Mouse (Mus musculus): ENCODE data around the gene Cxcr4. TPM values are rescaled to one million over a fixed set of nuclear protein-coding genes. Genes with fewer than 3 reads are reported as not detected.
"Not testable (repeated sequence)": the region's sequence is repeated elsewhere in the genome, so short reads cannot be mapped to it uniquely, and the experiment has no call there.

The Cxcr4 gene
- total RNA-seq, 2 experiments from 2014 or later, result 1.5 to 1.6 TPM

- DNase-seq (ENCODE audit: low spot score in 2 of 2); intact Hi-C loops (cut with DNase I): not testable (repeated sequence)
Observed at GRCm38 (mm10) chr1:128584716-128585115, 7.4 kb downstream of the Cxcr4 start.

GRCm38 (mm10) chr1:128583279-128583872 is 8.7 kb downstream of the Cxcr4 start:
- DNase-seq (ENCODE audit: low spot score in 2 of 2), result no peak
- intact Hi-C loops (cut with DNase I), result no loop called here

GRCm38 (mm10) chr1:128580321-128580720 is 11.8 kb downstream of the Cxcr4 start:
- intact Hi-C loops (cut with DNase I), result no loop called here
- DNase-seq (ENCODE audit: low spot score in 2 of 2), result no peak

DNA sequence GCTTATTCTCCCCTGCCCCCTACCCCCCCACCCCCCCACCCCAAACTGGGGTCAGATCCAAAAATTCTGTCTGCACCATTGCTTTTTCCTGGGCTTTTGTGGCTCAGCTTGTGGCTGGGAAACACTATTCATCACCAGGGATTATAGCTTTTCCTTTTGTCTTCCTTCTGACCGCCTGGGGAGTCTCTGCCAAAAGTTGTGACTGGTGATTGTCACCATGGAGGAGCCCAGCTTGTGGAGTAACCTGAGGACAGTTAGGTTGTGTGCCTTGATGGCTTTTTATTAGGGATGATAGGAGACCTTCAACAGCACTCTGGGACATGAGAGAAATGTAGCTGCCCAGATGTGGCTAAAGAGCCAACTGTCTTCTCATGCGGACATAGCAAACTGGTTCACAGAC is 13.6 kb downstream of the Cxcr4 start:
- intact Hi-C loops (cut with DNase I), result no loop called here
- DNase-seq (ENCODE audit: low spot score in 2 of 2), result no peak

DNA sequence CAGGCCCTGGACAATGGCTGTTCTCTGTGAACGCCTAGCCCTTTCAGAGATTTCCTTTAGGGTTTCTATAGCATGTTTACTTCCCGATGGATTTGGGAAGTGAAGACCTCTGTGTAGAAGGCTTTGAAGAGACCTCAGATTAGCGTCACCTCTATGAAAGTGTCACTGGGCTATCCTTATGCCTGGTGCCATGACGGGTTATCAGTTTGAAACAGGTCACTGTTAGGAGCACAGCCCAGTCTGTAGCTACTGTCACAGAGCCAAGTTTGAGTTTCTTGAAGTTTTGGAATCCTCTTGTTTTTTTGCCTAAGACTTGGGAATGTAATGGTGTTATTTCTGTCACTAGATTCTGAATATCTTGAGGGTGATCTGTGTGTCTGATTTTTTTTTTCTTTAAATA is 17.0 kb downstream of the Cxcr4 start:
- intact Hi-C loops (cut with DNase I), result no loop called here
- no peak for DNase-seq (ENCODE audit: low spot score in 2 of 2)

- DNase-seq (ENCODE audit: low spot score in 2 of 2), result no peak
- intact Hi-C loops (cut with DNase I), result no loop called here
Observed at GRCm38 (mm10) chr1:128571033-128571432, 21.1 kb downstream of the Cxcr4 start.

DNA sequence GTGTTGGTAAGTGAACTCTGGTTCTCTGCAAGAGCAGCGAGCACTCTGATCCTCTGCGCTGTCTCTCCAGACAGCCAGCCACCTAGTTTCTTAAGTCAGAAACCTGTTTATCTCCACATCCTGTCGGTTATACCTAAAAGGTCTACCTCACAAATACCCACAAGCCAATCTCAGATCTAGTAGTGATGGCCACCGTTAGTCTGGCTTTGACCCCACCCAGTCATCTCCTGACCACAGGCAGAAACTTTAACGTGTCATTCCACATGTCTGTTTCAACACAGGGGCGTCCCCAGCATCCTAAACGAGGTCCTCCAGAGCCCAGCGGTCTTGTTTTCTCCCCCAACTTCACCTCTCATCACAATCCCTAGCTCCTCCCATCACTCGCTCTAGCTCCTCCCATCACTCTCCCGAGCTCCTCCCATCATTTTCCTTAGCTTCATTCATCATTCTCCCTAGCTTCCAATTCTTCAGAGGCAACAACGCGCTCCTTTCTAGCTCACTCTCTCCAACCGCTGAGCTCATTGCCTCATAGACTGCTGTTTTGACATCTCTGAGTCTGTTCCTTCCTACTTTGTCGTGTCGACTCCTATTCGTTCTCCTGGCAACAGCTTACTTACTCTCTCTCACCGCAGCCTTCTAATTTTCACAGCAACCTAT is 22.0 kb downstream of the Cxcr4 start:
- DNase-seq (ENCODE audit: low spot score in 2 of 2), result no peak
- intact Hi-C loops (cut with DNase I), result no loop called here

DNA sequence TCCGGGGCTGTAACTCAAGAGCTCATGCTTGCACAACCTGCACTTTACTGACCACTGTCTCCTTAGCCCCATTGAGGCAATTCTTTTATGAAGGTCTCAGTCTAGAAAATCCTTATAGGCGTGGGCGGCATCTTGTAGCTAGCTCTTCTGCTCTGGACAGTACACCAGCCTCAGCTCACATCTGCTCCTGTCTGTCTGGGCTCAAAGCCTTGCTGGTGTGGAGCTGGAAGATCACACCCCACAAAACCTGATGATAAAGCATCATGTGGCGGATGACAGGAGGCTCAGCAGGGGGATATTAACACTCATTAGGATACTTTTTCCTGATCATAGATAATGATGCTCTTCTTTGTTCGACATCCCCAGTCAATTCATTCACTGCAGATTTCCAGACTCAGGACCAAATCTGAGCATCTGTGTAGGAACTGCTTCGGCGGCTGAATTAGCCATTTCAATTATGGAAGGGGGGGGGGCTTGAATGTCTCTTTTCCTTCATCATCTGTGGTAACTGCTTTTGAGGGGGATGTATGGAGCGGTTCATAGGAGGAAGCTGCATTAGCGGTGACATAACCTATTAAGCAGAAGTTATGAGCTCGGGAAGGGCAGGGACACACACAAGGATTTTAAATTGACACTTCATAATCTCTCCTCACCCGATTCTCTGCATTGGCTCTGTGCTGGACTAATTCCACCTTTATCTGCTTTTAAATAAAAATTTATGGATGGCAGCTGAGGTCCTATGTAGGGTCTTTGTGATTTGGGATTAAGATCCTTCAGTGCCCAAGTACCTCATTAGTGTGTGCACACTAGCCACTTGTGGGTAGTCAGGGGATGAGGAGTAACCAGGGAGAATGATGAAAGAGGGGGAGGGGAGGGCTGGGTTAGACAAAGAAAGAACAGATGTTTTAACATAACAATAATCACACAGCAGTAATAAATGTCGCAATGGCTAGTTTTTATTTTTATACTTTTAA is 24.6 kb downstream of the Cxcr4 start:
- intact Hi-C loops (cut with DNase I), result no loop called here
- DNase-seq (ENCODE audit: low spot score in 2 of 2), result no peak

- no peak for DNase-seq (ENCODE audit: low spot score in 2 of 2)
- intact Hi-C loops (cut with DNase I), result no loop called here
Observed at GRCm38 (mm10) chr1:128563905-128564304, 28.2 kb downstream of the Cxcr4 start.

DNA sequence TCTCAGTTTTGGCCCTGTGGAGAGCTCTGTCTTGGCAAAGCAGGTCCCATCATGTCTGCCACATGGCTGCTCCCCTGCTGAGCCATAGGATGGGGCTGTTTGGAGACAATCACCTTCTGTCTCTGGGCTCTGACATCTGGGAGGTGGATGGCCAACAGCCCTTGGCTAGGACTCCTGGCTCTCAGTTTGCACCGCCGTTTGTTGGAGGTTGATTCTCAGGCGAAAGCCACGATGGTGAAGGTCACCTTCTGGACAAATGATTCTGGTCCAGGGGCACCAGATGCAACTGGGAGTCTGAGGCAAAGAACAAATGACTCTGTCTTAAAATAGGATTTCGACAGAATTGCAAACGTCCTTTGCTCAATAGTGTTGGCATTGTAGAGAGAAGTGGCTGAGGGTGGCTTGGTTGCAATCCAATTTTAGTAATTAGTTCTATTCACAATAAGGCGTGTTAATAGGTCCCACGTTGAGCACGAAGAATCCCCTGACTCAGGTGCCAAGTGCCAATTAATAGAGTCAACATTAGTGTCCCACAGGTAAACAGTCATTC is 30.7 kb downstream of the Cxcr4 start:
- no peak for DNase-seq (ENCODE audit: low spot score in 2 of 2)
- intact Hi-C loops (cut with DNase I), result no loop called here

- intact Hi-C loops (cut with DNase I), result no loop called here
- no peak for DNase-seq (ENCODE audit: low spot score in 2 of 2)
Observed at GRCm38 (mm10) chr1:128560452-128561324, 31.4 kb downstream of the Cxcr4 start.

- intact Hi-C loops (cut with DNase I), result no loop called here
Observed at GRCm38 (mm10) chr1:128557953-128558352, 34.1 kb downstream of the Cxcr4 start.

DNA sequence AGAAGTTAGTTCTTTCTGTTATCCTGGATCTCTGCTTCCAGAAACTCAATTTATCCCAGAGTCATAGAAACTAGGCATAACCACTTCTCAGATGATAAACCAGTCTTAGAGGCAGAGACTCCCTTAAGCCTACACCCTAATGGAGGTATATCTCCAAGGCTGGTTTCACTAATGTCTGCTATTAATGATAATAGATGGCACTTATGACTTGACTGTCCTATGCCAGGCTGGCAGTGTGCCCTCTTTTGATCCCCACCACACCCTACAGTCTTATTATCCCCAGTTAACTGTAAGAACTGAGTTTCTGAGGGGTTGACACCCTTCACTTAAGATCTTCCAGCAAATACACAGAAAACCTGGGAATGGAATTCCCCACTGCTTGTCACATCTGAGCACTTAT is 39.5 kb downstream of the Cxcr4 start:
- intact Hi-C loops (cut with DNase I), result no loop called here

More at GRCm38 (mm10) chr1:128557953-128558352, 34.1 kb downstream of the Cxcr4 start:
- DNase-seq (ENCODE audit: low spot score in 2 of 2), result no peak

GRCm38 (mm10) chr1:128551743-128552397 is 40.2 kb downstream of the Cxcr4 start:
- intact Hi-C loops (cut with DNase I), result no loop called here
- no peak for DNase-seq (ENCODE audit: low spot score in 2 of 2)

More for the DNA sequence above, 39.5 kb downstream of the Cxcr4 start:
- DNase-seq (ENCODE audit: low spot score in 2 of 2), result no peak

- no peak for DNase-seq (ENCODE audit: low spot score in 2 of 2)
- intact Hi-C loops (cut with DNase I), result no loop called here
Observed at GRCm38 (mm10) chr1:128549442-128549841, 42.7 kb downstream of the Cxcr4 start.

DNA sequence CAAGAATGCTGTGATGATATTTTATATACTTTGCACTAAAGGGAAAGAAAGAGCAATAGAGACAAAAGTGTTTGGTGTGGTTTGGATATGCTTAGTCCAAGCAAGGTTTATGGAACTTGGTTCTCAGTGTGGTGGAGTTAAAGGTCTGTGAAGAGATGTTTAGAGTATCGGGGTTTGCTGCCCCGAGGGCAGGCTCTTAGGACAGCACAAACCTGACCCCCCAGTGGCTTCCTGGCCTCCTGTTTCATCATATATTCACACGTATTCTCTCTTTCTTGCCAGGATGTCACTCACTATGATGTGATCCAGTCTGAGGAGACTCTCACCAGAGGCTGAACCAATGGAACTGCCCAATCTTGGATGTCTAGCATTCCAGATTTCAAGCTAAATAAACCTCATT is 43.1 kb downstream of the Cxcr4 start:
- no peak for DNase-seq (ENCODE audit: low spot score in 2 of 2)
- intact Hi-C loops (cut with DNase I), result no loop called here

GRCm38 (mm10) chr1:128548220-128548998 is 43.7 kb downstream of the Cxcr4 start:
- no peak for DNase-seq (ENCODE audit: low spot score in 2 of 2)
- intact Hi-C loops (cut with DNase I), result no loop called here

GRCm38 (mm10) chr1:128545672-128546071 is 46.4 kb downstream of the Cxcr4 start:
- no peak for DNase-seq (ENCODE audit: low spot score in 2 of 2)
- intact Hi-C loops (cut with DNase I), result no loop called here

Data from left cerebral cortex, postnatal 36 days (tissue).